ENCODE assay signal across 7 mouse cellular contexts in genomic region chr8:111712588-111712987, GRCm38 (mm10). TPM values are rescaled to one million over a fixed set of nuclear protein-coding genes. Genes with fewer than 3 reads are reported as not detected.
DNase-seq lines count a peak whose midpoint lies in the region; TF ChIP-seq lines count a peak whose summit lies in the region.

No protein-coding gene starts in this region.

- H3K27me3 ChIP-seq in cerebellum, adult 2 months (ENCODE audit: control insufficient read depth, insufficient read depth, low read length): no peaks in the 10 kb centered on the region
- H3K27me3 ChIP-seq in limb, embryonic 10.5 days (ENCODE audit: low read depth, poor library complexity, severe bottlenecking): no peaks in the 10 kb centered on the region

- H3K27ac ChIP-seq in cerebellum, adult 2 months (ENCODE audit: insufficient read depth, low read length): peak overlapping the region; percentile 62
- H3K27ac ChIP-seq in limb, embryonic 10.5 days: no peak overlapping the region

- no peak overlapping the region for H3K4me3 ChIP-seq in cerebellum, adult 2 months (replicated peaks; ENCODE audit: insufficient read depth, low read depth, low read length)
- H3K4me3 ChIP-seq in limb, embryonic 10.5 days: no peak overlapping the region

- TF ChIP-seq CTCF in cerebellum, adult 2 months (IDR thresholded peaks at IDR 0.05; ENCODE audit: borderline replicate concordance, insufficient read depth, low read depth, low read length): peak; percentile 98

- 13% methylated on average over 6 of the region's 6 CpGs for WGBS in cerebellum, adult 2 months
- WGBS in limb, embryonic 10.5 days: 84% methylated on average over 6 of the region's 6 CpGs

- intact Hi-C loops in heart, postnatal 10 days (cut with DNase I): loop anchor here (2.0 kb wide), 2 partner anchors 34 to 100 kb away; no protein-coding TSS in a partner anchor

- no peaks in the 10 kb centered on the region for H3K9me3 ChIP-seq in limb, embryonic 10.5 days (replicated peaks)

- peaks cover 95% of the 10 kb centered on the region for H3K36me3 ChIP-seq in limb, embryonic 10.5 days

- peak; percentile 64 for DNase-seq in ovary, postnatal 14 days (ENCODE audit: low spot score)
- DNase-seq in ovary, postnatal 10 days (ENCODE audit: low spot score): no peak
- DNase-seq in R1 (ENCODE audit: low read depth, low spot score): peak; percentile 76
- DNase-seq in cerebellum, adult 2 months: peak; percentile 90 to 93
- peak; percentile 77 to 85 for DNase-seq in heart, postnatal 10 days
- DNase-seq in limb, embryonic 10.5 days (ENCODE audit: low spot score): peak; percentile 71
- DNase-seq in right cerebral cortex, postnatal 14 days: peak; percentile 68

- H3K4me1 ChIP-seq in cerebellum, adult 2 months (ENCODE audit: control insufficient read depth, insufficient read depth, low read length): peaks cover 51% of the 10 kb centered on the region
- peaks cover 33% of the 10 kb centered on the region for H3K4me1 ChIP-seq in limb, embryonic 10.5 days

- TF ChIP-seq POLR2A in cerebellum, adult 2 months (IDR thresholded peaks at IDR 0.05; ENCODE audit: borderline replicate concordance, insufficient read depth, low read length): no peak

RNA-seq across cellular contexts. Expression of gene Ctrb1, which starts 21.8 kb away (rescaled TPM):
- 0.29 and 0.33 TPM in 2 replicates for polyA plus RNA-seq in cerebellum, adult 2 months (2012; rRNA removed)
- total RNA-seq in heart, postnatal 10 days (2021): under 1 TPM in 1 of 2 experiments, not detected in 1; 0.40 TPM
- not detected in 2 replicates for polyA plus RNA-seq in limb, embryonic 10.5 days (2016; fragmentation: Nextera tagmentation; extraction: Ambion mirVana)

RNA-seq across cellular contexts. Expression of gene Bcar1, which starts 31.0 kb away (rescaled TPM):
- polyA plus RNA-seq in cerebellum, adult 2 months (2012; rRNA removed): 129 and 146 TPM in 2 replicates
- 10 to 100 TPM; 48.0 to 54.2 TPM for total RNA-seq in heart, postnatal 10 days (2021)
- 50.2 and 50.4 TPM in 2 replicates for polyA plus RNA-seq in limb, embryonic 10.5 days (2016; fragmentation: Nextera tagmentation; extraction: Ambion mirVana)
